Mouse (Mus musculus) bone marrow macrophage, adult 2 months (primary cell): ENCODE measurements around the gene Zkscan16. TPM values are rescaled to one million over a fixed set of nuclear protein-coding genes. Genes with fewer than 3 reads are reported as not detected.
A peak's percentile ranks its signal among the peaks of the same experiment; 100 is the strongest.

Experiments
- H3K27ac ChIP-seq: 2 replicates; pipeline ENCODE4 v1.5.1; 2012; ENCODE audit warnings: low read depth, low read length; ENCODE audit not compliant: insufficient read depth
- H3K4me1 ChIP-seq: 2 replicates; pipeline ENCODE4 v1.6.1; 2012; ENCODE audit warnings: low read length; ENCODE audit not compliant: control insufficient read depth, insufficient read depth
- H3K4me3 ChIP-seq: 2 replicates; pipeline ENCODE4 v1.5.1; 2012; ENCODE audit warnings: mild to moderate bottlenecking, low read length, moderate library complexity; ENCODE audit not compliant: insufficient read depth
- CTCF ChIP-seq: IDR thresholded peaks from 2 replicates; pipeline ENCODE4 v1.5.1; 2012; ENCODE audit warnings: low read depth, mild to moderate bottlenecking, low read length, moderate library complexity
- POLR2A ChIP-seq: IDR thresholded peaks from 2 replicates; pipeline ENCODE4 v1.6.1; 2012; ENCODE audit warnings: mild to moderate bottlenecking, low read depth, low read length, borderline replicate concordance
- polyA plus RNA-seq: library from polyadenylated mRNA; stranded (reverse); fragments of >200 nt; gene quantifications from 2 replicates; pipeline ENCODE4 v1.2.4, GENCODE M21; 2012; ENCODE audit not compliant: missing spikeins, insufficient read depth, insufficient read length

Gene Zkscan16
- polyA plus RNA-seq, 1 experiment = not detected

- Histone ChIP-seq H3K27ac (no peak within 1 kb of the TSS), H3K4me3 (no peak within 1 kb of the TSS), H3K4me1 (peaks cover 6% of the 10 kb centered on the region; the same call in 1 of the 2 replicates)
- TF ChIP-seq CTCF (no peak), POLR2A (no peak)
Measured at GRCm38 (mm10) chr4:58994762-58995161, 51.3 kb downstream of the Zkscan16 start, which contains the start of gene Dnajc25. Gene Dnajc25 (plus strand): TSS chr4:58995062.

- Histone ChIP-seq H3K4me1 (peaks cover 5% of the 10 kb centered on the region; the same call in 1 of the 2 replicates), H3K27ac (no peak overlapping the region), H3K4me3 (no peak overlapping the region)
- no peak for TF ChIP-seq CTCF
Measured at GRCm38 (mm10) chr4:58995251-58995693, 51.8 kb downstream of the Zkscan16 start.

- Histone ChIP-seq H3K4me1 (no peaks in the 10 kb centered on the region), H3K27ac (no peak overlapping the region), H3K4me3 (no peak overlapping the region)
- TF ChIP-seq POLR2A (no peak), CTCF (no peak)
Measured at GRCm38 (mm10) chr4:58997081-58997480, 53.7 kb downstream of the Zkscan16 start.

- Histone ChIP-seq H3K27ac (no peak overlapping the region), H3K4me1 (no peaks in the 10 kb centered on the region), H3K4me3 (no peak overlapping the region)
- TF ChIP-seq CTCF (no peak), POLR2A (no peak)
Measured at GRCm38 (mm10) chr4:58998688-58999087, 55.3 kb downstream of the Zkscan16 start.

- Histone ChIP-seq H3K4me3 (no peak overlapping the region), H3K4me1 (peaks cover 4% of the 10 kb centered on the region), H3K27ac (no peak overlapping the region)
- TF ChIP-seq POLR2A (no peak), CTCF (peak; percentile 83)
Measured at GRCm38 (mm10) chr4:58999686-59000085, 56.3 kb downstream of the Zkscan16 start.

GRCm38 (mm10) chr4:59000614-59001013 is 57.2 kb downstream of the Zkscan16 start:
- TF ChIP-seq CTCF (peak; percentile 32; the same call in 1 of the 2 replicates), POLR2A (no peak)
- no peak overlapping the region for H3K27ac ChIP-seq
- no peak overlapping the region for H3K4me3 ChIP-seq
- H3K4me1 ChIP-seq = peaks cover 12% of the 10 kb centered on the region

GRCm38 (mm10) chr4:59002948-59003805 is 59.7 kb downstream of the Zkscan16 start, which contains the start of gene Gm20503:
Gene Gm20503 (plus strand): TSS chr4:59003210.
- Histone ChIP-seq H3K4me1 (peaks cover 25% of the 10 kb centered on the region), H3K4me3 (peak within 1 kb of the TSS; percentile 72), H3K27ac (no peak within 1 kb of the TSS)
- TF ChIP-seq POLR2A = peak; percentile 60; the same call in 1 of the 2 replicates
- TF ChIP-seq CTCF = no peak

GRCm38 (mm10) chr4:59003806-59004200 is 60.4 kb downstream of the Zkscan16 start:
- no peak overlapping the region for H3K27ac ChIP-seq
- peaks cover 30% of the 10 kb centered on the region for H3K4me1 ChIP-seq
- TF ChIP-seq CTCF (no peak), POLR2A (no peak)
- H3K4me3 ChIP-seq = peak overlapping the region; percentile 72

GRCm38 (mm10) chr4:59006211-59006610 is 62.8 kb downstream of the Zkscan16 start:
- TF ChIP-seq POLR2A = no peak
- TF ChIP-seq CTCF = no peak
- Histone ChIP-seq H3K4me3 (no peak overlapping the region), H3K4me1 (peaks cover 38% of the 10 kb centered on the region), H3K27ac (no peak overlapping the region)

- H3K4me3 ChIP-seq = no peak overlapping the region
- TF ChIP-seq POLR2A = no peak
- no peak for TF ChIP-seq CTCF
- H3K4me1 ChIP-seq = peaks cover 38% of the 10 kb centered on the region
- no peak overlapping the region for H3K27ac ChIP-seq
Measured at GRCm38 (mm10) chr4:59007016-59007415, 63.6 kb downstream of the Zkscan16 start.

Other genes starting within 250 kb of the Zkscan16 start
- gene Olfr267, start 155.9 kb upstream of the Zkscan16 start, polyA plus RNA-seq = not detected in 2 replicates
- 38.3 and 49.0 TPM in 2 replicates for gene Ecpas, start 30.9 kb upstream of the Zkscan16 start, polyA plus RNA-seq
- 25.2 and 27.3 TPM in 2 replicates for gene Ptgr1, start 43.5 kb downstream of the Zkscan16 start, polyA plus RNA-seq
- gene Dnajc25, start 51.4 kb downstream of the Zkscan16 start, polyA plus RNA-seq = 7.7 and 7.9 TPM in 2 replicates
- 2.6 TPM in 1 of 2 replicates, not detected in the other for gene Gm20503, start 59.6 kb downstream of the Zkscan16 start, polyA plus RNA-seq
- 54.3 and 60.2 TPM in 2 replicates for gene Gng10, start 91.5 kb downstream of the Zkscan16 start, polyA plus RNA-seq
- not detected in 2 replicates for gene AI481877, start 195.4 kb downstream of the Zkscan16 start, polyA plus RNA-seq
- gene Ugcg, start 245.6 kb downstream of the Zkscan16 start, polyA plus RNA-seq = 22.3 and 24.0 TPM in 2 replicates